Mouse (Mus musculus) liver, adult 10 weeks (tissue): Measurements from ENCODE around the gene Nxf7. TPM values are rescaled to one million over a fixed set of nuclear protein-coding genes. Genes with fewer than 3 reads are reported as not detected.

Experiments
- polyA plus RNA-seq: library from polyadenylated mRNA; stranded (reverse); fragments of 350-450 nt; fragmentation: Illumina TruSeq; extraction: RNeasy Lipid Tissue Mini Kit (QIAGEN cat#74804); gene quantifications from one replicate; pipeline ENCODE4 v1.2.3, GENCODE M21; 2014; ENCODE audit warnings: low read depth, low replicate concordance

The Nxf7 gene
- polyA plus RNA-seq, result not detected

DNA sequence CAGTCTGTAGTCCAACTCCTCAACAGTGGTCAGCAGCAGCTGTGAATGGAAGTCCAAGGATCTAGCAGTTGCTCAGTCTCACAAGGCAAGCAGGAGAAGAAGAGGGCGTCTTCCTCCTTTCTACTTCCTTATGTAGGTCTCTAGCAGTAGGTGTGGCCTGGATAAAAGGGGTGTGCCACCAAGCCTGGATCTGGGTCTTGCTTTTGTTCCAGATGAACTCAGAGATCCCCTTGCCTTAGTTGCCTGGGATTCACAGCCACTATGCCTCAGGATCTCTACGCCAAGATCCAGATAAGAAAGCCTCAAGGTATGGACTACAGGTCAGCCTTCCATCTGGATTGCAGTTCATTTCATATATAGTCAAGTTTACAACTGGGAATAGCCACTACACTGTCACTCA lies at the start of gene Nxf7:
TSS of gene Nxf7 (minus strand) at position 101 of the 400 bp plus-strand sequence.

DNA sequence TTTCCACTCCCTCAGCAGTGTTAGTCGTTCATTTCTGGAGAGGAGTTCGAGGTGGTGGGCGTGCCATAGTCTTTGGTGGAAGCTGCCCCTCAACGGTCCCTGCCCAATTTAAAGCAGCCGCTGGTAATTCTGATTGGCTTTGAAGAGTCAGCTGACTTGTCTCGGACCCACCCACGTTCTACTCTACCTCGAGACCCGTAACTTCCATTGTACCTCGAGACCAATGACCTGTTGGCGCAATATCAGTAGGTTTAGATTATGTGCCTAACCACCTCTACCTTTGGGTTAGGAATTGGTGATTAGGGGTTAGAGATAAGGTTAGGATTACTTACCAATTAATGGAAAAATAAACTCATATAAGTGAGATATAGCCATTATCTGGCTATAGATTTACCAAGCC lies 29.0 kb upstream of the Nxf7 start, which contains the start of gene Prame:
TSS of gene Prame (minus strand) at position 101 of the 400 bp plus-strand sequence.

Other genes with a start within 250 kb of the Nxf7 start
- gene Gm5128, start 225.5 kb downstream of the Nxf7 start, polyA plus RNA-seq, result not detected
- not detected for gene Gm7903, start 164.9 kb downstream of the Nxf7 start, polyA plus RNA-seq
- not detected for gene AV320801, start 104.2 kb downstream of the Nxf7 start, polyA plus RNA-seq
- gene Prame, start 28.9 kb upstream of the Nxf7 start, polyA plus RNA-seq, result not detected
- gene Tcp11x2, start 95.0 kb upstream of the Nxf7 start, polyA plus RNA-seq, result not detected
- gene Tmsb15a, start 126.5 kb upstream of the Nxf7 start, polyA plus RNA-seq, result not detected
- 5.6 TPM for gene Armcx5, start 144.0 kb upstream of the Nxf7 start, polyA plus RNA-seq
- 10.7 TPM for gene Gprasp1, start 144.0 kb upstream of the Nxf7 start, polyA plus RNA-seq
- 9.0 TPM for gene Bhlhb9, start 198.8 kb upstream of the Nxf7 start, polyA plus RNA-seq
- 0.21 TPM for gene Gprasp2, start 240.3 kb upstream of the Nxf7 start, polyA plus RNA-seq